Mouse (Mus musculus): ENCODE data around the gene Cpe.
A peak's percentile ranks its signal among the peaks of the same experiment; 100 is the strongest.
"Not testable (repeated sequence)": the region's sequence is repeated elsewhere in the genome, so short reads cannot be mapped to it uniquely, and the experiment has no call there.

Cpe gene

GRCm38 (mm10) chr8:64674951-64675585 is 17.8 kb downstream of the Cpe start:
- no peak for DNase-seq (ENCODE audit: inconsistent ontology term)

DNA sequence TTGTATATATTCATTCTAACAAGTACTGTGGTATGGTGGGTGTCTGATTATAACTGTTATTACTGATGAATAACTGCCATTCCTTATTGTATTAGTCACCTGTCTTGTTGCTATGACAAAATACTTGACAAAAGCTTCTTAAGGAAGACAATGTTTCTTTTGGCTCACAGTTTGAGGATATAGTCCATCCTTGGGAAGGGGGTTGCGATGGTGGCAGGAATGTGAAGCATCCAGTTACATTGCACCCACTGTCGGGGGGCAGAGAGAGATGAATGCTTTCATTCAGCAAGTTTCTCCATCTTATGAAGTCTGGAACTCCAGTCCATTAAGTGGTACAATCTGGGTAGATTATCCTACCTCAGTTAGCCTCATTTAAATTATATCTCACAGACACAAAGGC is 19.9 kb downstream of the Cpe start:
- DNase-seq (ENCODE audit: inconsistent ontology term) = peak; percentile 79

GRCm38 (mm10) chr8:64671937-64672336 is 20.9 kb downstream of the Cpe start:
- no peak for DNase-seq (ENCODE audit: inconsistent ontology term)

GRCm38 (mm10) chr8:64666305-64666704 is 26.5 kb downstream of the Cpe start:
- not testable (repeated sequence) for DNase-seq (ENCODE audit: inconsistent ontology term)

- no peak for DNase-seq (ENCODE audit: inconsistent ontology term)
Observed at GRCm38 (mm10) chr8:64665563-64665962, 27.3 kb downstream of the Cpe start.

DNA sequence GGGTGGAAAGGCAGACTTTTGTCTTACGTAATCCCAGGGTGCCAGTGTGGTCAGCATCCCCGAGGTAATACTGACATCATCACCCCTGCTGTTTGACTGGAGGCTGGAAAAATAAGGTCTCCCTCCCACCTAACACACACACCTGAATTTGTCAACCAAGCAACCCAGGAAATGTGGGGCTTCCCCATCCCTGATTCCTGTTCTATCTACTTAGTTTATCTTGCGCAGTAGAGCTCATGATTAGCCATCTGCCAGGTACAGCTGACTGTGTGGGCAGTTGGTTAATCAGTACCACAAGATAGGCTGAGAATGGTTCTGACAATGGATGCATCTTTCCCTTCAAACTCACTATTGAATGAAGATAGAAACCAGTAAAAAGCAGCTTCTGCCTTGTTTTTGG is 28.0 kb downstream of the Cpe start:
- no peak for DNase-seq (ENCODE audit: inconsistent ontology term)

DNA sequence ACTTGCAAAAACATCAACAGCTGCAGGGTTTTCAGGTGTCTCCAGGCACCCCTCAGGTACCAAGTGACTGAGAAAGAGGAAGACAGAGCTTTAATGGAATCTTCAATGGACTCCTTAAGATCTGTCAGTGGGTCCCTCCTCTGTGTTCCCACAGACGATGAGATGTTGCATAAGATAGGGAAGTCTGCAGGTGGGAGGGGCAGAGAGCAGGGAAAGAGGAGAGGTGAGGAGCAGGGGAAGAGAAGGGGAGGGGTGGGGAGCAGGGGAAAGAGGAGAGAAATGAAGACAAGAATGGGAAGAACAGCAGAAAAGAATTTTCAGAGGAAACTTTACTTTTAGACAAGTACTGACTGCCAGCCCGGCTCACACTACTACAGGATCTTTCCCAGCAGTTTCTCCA is 28.5 kb downstream of the Cpe start:
- no peak for DNase-seq (ENCODE audit: inconsistent ontology term)

DNA sequence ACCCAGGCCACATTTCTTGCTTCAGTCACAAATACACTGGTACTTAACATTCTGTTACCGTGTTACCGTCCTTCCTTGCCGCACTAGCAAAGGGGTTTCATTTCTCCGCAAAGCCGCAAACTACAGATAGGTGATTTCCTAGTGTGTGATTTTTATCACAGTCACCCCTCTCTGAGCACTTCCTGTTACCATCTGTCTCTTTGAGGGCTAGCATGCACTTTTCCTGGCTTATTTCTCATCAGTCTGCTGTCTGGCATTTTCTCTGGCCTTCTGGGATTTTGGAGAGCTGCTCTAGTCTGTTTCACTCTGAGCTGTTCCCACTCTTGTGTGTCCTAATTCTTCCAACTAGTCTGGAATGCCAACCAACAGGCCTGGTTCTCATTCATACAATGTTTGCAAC is 33.8 kb downstream of the Cpe start:
- no peak for DNase-seq (ENCODE audit: inconsistent ontology term)

- DNase-seq (ENCODE audit: inconsistent ontology term) = no peak
Observed at GRCm38 (mm10) chr8:64657980-64658401, 34.9 kb downstream of the Cpe start.

DNA sequence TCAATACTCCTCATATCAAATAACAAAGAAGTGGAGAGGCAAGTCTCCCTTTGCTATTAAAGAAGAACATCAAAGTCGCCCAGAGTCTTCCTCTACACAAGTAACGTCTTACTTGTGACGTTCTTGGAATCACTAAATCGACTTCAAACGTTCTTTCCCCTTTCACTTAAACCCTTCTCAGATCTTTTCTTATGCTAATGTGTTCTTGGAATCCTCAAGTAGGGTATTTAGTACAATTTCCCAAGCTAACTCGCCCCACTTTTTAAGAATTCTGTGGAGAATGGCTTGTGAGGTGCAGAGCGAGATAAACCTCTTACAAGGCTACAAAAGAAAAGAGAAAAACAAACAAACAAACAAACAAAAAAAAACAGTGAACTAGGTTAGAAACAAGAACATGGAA is 35.3 kb downstream of the Cpe start:
- DNase-seq (ENCODE audit: inconsistent ontology term) = no peak

DNA sequence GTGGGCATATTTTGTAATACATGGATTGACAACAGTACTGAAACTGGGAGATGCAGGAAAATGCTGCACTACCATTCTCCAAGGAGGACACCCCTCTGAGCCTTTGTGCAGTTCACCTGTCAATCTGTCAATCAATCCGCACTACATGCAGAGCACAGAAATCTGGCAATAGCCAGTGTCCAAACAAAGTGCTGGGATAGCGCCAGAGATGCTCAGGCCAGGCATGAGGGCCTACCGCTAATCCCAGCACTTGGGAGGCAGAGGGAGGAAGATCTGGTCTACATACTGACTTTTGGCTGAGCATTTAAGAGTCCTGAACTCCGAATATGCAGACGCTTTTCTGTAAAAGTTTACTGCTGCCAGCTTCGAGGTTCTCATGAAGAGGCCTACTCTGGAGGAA is 37.0 kb downstream of the Cpe start:
- no peak for DNase-seq (ENCODE audit: inconsistent ontology term)

GRCm38 (mm10) chr8:64655087-64655486 is 37.8 kb downstream of the Cpe start:
- DNase-seq (ENCODE audit: inconsistent ontology term) = no peak

GRCm38 (mm10) chr8:64652285-64652684 is 40.6 kb downstream of the Cpe start:
- no peak for DNase-seq (ENCODE audit: inconsistent ontology term)

GRCm38 (mm10) chr8:64648063-64648462 is 44.8 kb downstream of the Cpe start:
- no peak for DNase-seq (ENCODE audit: inconsistent ontology term)

- DNase-seq (ENCODE audit: inconsistent ontology term) = no peak
Observed at GRCm38 (mm10) chr8:64647148-64647547, 45.7 kb downstream of the Cpe start.

- no peak for DNase-seq (ENCODE audit: inconsistent ontology term)
Observed at GRCm38 (mm10) chr8:64646421-64646820, 46.4 kb downstream of the Cpe start.

DNA sequence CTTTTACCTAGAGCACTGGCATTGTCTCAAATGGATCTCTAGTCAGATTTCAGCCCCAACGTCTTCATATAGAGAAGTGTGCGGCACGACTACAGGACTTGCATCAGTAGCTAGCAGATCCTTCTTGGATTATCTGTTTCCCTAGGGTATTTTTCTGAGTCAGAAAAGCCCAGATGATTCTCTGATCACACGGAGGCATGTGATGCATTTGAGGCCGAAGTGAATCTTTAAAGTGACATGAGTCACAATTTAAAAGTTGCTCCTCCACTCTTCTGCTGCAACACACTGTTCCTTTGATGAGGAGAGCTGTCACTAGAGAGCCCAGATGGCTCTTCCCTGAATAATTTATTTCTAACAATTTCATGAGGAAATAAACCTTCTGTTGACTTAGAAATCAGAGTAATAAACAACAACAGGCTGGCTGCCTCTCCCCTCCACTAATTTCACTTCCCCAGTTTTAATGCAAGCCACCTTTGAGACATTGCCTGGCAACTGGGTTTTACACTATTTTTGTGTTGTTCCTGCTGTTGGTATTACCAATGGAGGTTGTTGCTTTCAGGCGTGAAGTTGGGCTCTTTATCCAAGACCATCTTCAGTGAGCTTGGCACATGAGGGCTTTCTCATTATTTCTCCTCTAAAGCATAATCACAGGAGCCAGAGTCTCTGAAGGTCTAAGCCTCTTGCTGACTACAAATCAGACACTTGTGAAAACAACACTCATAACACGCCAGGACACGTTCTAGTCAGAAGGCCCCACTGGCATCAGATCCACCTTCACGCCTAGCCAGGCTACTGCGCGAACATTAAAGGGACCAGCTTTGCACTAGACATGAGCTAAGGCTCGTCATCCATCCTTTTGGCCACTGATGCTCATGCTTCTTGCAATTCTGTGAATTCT is 48.5 kb downstream of the Cpe start:
- no peak for DNase-seq (ENCODE audit: inconsistent ontology term)

- DNase-seq (ENCODE audit: inconsistent ontology term) = peak; percentile 49
Observed at GRCm38 (mm10) chr8:64643382-64643781, 49.5 kb downstream of the Cpe start.

DNA sequence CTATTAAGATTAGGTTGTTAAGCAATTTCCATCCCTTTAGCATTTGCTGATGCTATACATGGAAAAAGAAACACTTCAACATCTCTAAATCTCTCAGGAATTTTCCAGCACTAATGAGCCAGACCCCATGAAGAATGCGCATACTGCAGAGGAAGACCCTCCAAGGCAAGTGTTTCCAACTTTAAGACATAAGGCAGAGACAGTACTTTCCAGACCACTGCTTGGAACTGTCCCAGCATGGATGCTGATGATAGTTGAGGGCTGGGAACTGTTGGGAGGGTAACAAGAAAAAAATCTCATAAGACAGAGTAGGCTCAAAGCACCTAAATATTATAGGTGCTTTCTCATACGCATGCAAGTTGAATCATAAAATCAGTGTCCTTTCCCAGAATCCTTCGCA is 50.1 kb downstream of the Cpe start:
- DNase-seq (ENCODE audit: inconsistent ontology term) = no peak

DNA sequence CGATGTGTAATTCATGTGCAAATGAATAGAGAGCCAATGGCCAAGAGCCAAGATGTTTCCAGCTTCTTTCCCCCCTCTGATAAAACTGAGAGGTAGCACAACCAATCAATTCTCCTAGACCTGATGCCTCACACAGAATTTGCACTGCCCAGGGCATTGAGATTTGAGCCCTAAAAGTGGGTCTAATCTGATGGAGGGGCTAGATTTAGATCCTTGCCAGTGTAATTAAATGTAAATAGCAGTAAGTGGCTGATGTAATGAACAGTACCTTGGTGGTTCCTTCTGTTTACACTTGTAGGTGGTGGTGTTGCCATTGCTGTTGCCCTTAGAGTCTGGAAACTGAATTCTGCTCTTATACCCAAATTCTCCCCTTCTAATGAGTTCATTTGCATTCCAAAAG is 52.3 kb downstream of the Cpe start:
- DNase-seq (ENCODE audit: inconsistent ontology term) = no peak

- DNase-seq (ENCODE audit: inconsistent ontology term) = no peak
Observed at GRCm38 (mm10) chr8:64639676-64640075, 53.2 kb downstream of the Cpe start.

- no peak for DNase-seq (ENCODE audit: inconsistent ontology term)
Observed at GRCm38 (mm10) chr8:64634901-64635300, 58.0 kb downstream of the Cpe start.

All from Muller cell, postnatal 12 days (primary cell).